Mouse (Mus musculus) spleen, postnatal 36 days (tissue): ENCODE measurements around the gene Disp1.

ENCODE experiments used
- DNase-seq, 2 experiments: peaks; one replicate each; pipeline ENCODE4 v3.0.0; 2022; ENCODE audit warnings: low spot score in 2 of 2, mixed read lengths in 1 of 2

Gene Disp1

GRCm38 (mm10) chr1:183133440-183133839, 87.9 kb downstream of the Disp1 start:
- DNase-seq, result no peak

- no peak for DNase-seq
Measured at GRCm38 (mm10) chr1:183127246-183127645, 94.1 kb downstream of the Disp1 start.

GRCm38 (mm10) chr1:183123725-183124124, 97.6 kb downstream of the Disp1 start:
- DNase-seq, result no peak

- no peak for DNase-seq
Measured at GRCm38 (mm10) chr1:183120341-183120923, 100.9 kb downstream of the Disp1 start.

GRCm38 (mm10) chr1:183117827-183118825, 103.2 kb downstream of the Disp1 start:
- no peak for DNase-seq

- DNase-seq, result no peak
Measured at GRCm38 (mm10) chr1:183116946-183117826, 104.1 kb downstream of the Disp1 start.

- no peak for DNase-seq
Measured at GRCm38 (mm10) chr1:183116441-183116840, 104.9 kb downstream of the Disp1 start.

- DNase-seq, result no peak
Measured at GRCm38 (mm10) chr1:183115076-183115475, 106.2 kb downstream of the Disp1 start.

- no peak for DNase-seq
Measured at GRCm38 (mm10) chr1:183114554-183114953, 106.8 kb downstream of the Disp1 start.

GRCm38 (mm10) chr1:183113546-183113945, 107.8 kb downstream of the Disp1 start:
- no peak for DNase-seq

- DNase-seq, result no peak
Measured at GRCm38 (mm10) chr1:183107476-183107875, 113.8 kb downstream of the Disp1 start.

- DNase-seq, result no peak
Measured at GRCm38 (mm10) chr1:183104696-183105095, 116.6 kb downstream of the Disp1 start.

- no peak for DNase-seq
Measured at GRCm38 (mm10) chr1:183102775-183103174, 118.5 kb downstream of the Disp1 start.

GRCm38 (mm10) chr1:183102153-183102552, 119.2 kb downstream of the Disp1 start:
- no peak for DNase-seq

GRCm38 (mm10) chr1:183101371-183101770, 120.0 kb downstream of the Disp1 start:
- DNase-seq, result no peak

- no peak for DNase-seq
Measured at GRCm38 (mm10) chr1:183100245-183100644, 121.1 kb downstream of the Disp1 start.

- DNase-seq, result no peak
Measured at GRCm38 (mm10) chr1:183099686-183100085, 121.6 kb downstream of the Disp1 start.

GRCm38 (mm10) chr1:183097606-183098005, 123.7 kb downstream of the Disp1 start:
- no peak for DNase-seq

GRCm38 (mm10) chr1:183095454-183096088, 125.8 kb downstream of the Disp1 start:
- no peak for DNase-seq

GRCm38 (mm10) chr1:183092296-183092695, 129.0 kb downstream of the Disp1 start:
- no peak for DNase-seq

- DNase-seq, result no peak
Measured at GRCm38 (mm10) chr1:183091203-183091602, 130.1 kb downstream of the Disp1 start.
